Mouse (Mus musculus) cerebellum, adult (tissue): Measurements from ENCODE around the gene Dync1h1.
"Not testable (repeated sequence)": the region's sequence is repeated elsewhere in the genome, so short reads cannot be mapped to it uniquely, and the experiment has no call there.

Source experiments
- ATAC-seq: cut with Nextera tagmentation; 2 replicates; pipeline ENCODE4 v1.9.2; 2017; ENCODE audit warnings: mild to moderate bottlenecking, moderate library complexity, mixed read lengths; ENCODE audit not compliant: insufficient number of reproducible peaks, low FRiP score, low TSS enrichment

Dync1h1 gene

GRCm38 (mm10) chr12:110688921-110689320 lies 87.7 kb downstream of the Dync1h1 start:
- not testable (repeated sequence) for ATAC-seq

- ATAC-seq, result no peak
Observed at GRCm38 (mm10) chr12:110689919-110690643, 88.8 kb downstream of the Dync1h1 start.

GRCm38 (mm10) chr12:110693378-110693777 lies 92.1 kb downstream of the Dync1h1 start:
- not testable (repeated sequence) for ATAC-seq

GRCm38 (mm10) chr12:110695676-110696171 lies 94.5 kb downstream of the Dync1h1 start:
- ATAC-seq, result peak; percentile 46; the same call in 1 of the 2 replicates

- ATAC-seq, result peak; percentile 88
Observed at GRCm38 (mm10) chr12:110696173-110696974, 95.1 kb downstream of the Dync1h1 start.

GRCm38 (mm10) chr12:110696975-110697400 lies 95.7 kb downstream of the Dync1h1 start:
- ATAC-seq, result no peak

GRCm38 (mm10) chr12:110697457-110697856 lies 96.2 kb downstream of the Dync1h1 start:
- ATAC-seq, result no peak

- ATAC-seq, result no peak
Observed at GRCm38 (mm10) chr12:110698080-110698479, 96.8 kb downstream of the Dync1h1 start.

- ATAC-seq, result no peak
Observed at GRCm38 (mm10) chr12:110698523-110699170, 97.4 kb downstream of the Dync1h1 start.

GRCm38 (mm10) chr12:110699171-110699547 lies 97.9 kb downstream of the Dync1h1 start:
- ATAC-seq, result no peak

- ATAC-seq, result no peak
Observed at GRCm38 (mm10) chr12:110700730-110701129, 99.5 kb downstream of the Dync1h1 start.

GRCm38 (mm10) chr12:110701363-110701762 lies 100.1 kb downstream of the Dync1h1 start:
- ATAC-seq, result not testable (repeated sequence)

GRCm38 (mm10) chr12:110702556-110702955 lies 101.3 kb downstream of the Dync1h1 start, which contains the start of gene Hsp90aa1:
Hsp90aa1 (minus strand) TSS chr12:110702728.
- no peak for ATAC-seq

- ATAC-seq, result 0 out of 2 replicates have a peak, but pooled peaks have one; percentile 47
Observed at GRCm38 (mm10) chr12:110703008-110703471, 101.8 kb downstream of the Dync1h1 start.

GRCm38 (mm10) chr12:110703682-110704081 lies 102.4 kb downstream of the Dync1h1 start:
- ATAC-seq, result no peak

- not testable (repeated sequence) for ATAC-seq
Observed at GRCm38 (mm10) chr12:110705419-110705818, 104.2 kb downstream of the Dync1h1 start.

GRCm38 (mm10) chr12:110706337-110707231 lies 105.3 kb downstream of the Dync1h1 start:
- no peak; the same call in 1 of the 2 replicates for ATAC-seq

GRCm38 (mm10) chr12:110707451-110707850 lies 106.2 kb downstream of the Dync1h1 start:
- no peak for ATAC-seq

- ATAC-seq, result no peak
Observed at GRCm38 (mm10) chr12:110711270-110711669, 110.0 kb downstream of the Dync1h1 start.
